Mouse (Mus musculus) MEL-GATA-1-ER (cell line): ENCODE results near the gene Prss8.
"Not testable (repeated sequence)": the region's sequence is repeated elsewhere in the genome, so short reads cannot be mapped to it uniquely, and the experiment has no call there.

Experiments used
- DNase-seq: peaks from one replicate; pipeline ENCODE4 v3.0.0-alpha.2; 2012; ENCODE audit warnings: low read depth; ENCODE audit errors: extremely low read depth

The Prss8 gene

DNA sequence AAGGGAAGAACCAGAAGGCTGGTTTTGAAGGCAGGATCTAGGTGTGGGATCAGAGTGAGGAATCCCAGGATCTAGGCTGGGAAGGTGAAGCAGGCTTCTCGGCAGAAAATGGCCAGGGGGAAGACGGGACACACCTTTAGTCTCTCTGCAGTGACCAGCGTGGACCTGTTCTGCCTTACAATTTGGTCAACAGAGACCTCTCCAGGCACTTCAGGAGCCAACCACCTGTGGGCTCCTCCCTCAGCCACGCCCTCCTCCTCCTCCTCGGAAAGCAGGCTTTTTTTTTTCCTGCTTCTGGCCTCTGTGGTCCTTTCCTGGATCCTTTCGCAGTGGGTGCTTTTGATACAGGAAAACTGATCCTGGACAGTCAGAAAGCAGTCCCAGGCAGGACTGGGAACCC lies at the start of gene Prss8:
Prss8 (minus strand) TSS at position 182 of the 400 bp plus-strand sequence.
- DNase-seq, result no peak

- DNase-seq, result no peak
These were observed 49.0 kb upstream of the Prss8 start for GRCm38 (mm10) chr7:127978856-127979255.

DNA sequence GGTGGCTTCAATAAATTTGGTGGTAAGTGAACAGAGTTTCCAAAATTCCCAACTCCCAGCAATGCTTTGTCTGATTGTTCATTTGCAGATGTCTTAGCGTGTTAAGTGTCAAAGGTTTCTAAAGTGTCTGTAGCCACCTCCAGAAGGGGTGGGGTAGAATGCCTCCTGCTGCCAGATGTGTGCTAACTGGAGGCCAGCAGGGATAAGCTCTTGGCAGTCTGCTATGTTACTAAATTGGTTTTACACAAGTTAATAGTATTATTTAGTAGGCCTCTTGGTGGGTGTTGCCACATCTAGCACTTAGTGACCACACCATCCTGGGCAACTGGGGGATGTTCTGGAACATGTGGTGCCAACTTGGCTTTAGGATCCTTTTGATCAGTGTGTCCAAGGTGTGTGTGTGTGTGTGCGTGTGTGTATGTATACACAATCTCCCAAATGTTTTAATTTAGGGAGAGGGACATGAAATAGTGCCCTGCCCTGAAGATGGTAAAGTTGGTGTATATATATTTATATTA lies 44.6 kb upstream of the Prss8 start:
- DNase-seq, result no peak

DNA sequence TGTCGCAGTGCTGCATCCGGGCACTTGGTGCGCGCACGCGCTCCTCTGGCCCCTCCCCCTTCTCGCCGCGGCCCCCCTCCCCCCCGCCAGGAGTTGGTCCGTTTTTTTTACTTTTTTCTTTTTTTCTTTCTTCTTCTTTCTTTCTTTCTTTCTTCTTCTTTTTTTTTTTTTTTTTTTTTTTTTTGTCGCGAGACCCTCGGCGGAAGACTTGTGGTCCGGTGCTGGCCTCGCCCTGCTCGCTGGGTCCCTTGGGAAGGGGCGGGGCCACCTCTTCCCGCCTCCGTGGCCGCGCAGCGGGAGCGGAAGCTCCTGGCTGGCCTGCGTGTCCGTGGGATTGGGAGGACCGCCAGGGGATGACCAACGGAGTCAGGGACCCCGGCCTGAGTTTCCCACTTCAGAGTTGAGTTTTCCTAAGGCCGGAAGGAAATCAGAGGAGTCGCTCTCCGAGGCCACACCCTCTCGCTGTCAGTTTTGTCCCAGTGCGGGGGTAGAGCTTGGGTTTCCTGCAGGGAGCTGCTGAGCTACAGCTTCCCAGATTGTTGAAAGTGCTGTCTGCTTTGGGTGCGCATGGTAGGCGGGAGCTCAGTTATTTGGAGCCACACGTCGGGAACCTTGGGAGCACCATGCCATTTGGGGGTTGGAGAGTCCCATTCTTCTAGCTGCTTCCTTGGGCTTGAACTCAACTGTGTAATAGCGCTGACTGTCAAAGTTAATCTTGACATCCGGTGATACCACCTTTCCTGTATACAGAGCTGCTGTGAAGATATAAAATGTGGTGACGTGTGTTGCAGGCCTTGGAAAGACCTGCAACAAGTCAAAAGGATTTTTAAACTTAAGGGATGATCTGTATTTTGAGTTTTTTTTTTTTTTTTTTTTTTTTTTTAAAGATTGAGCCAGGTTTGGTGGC lies 38.3 kb upstream of the Prss8 start:
- DNase-seq, result peak; percentile 51

GRCm38 (mm10) chr7:127967004-127967921 lies 37.4 kb upstream of the Prss8 start, which contains the start of gene Fus:
Fus (plus strand) TSS chr7:127967457.
- peak; percentile 78 for DNase-seq

- peak; percentile 26 for DNase-seq
These were observed 36.5 kb upstream of the Prss8 start for GRCm38 (mm10) chr7:127966371-127966918.

DNA sequence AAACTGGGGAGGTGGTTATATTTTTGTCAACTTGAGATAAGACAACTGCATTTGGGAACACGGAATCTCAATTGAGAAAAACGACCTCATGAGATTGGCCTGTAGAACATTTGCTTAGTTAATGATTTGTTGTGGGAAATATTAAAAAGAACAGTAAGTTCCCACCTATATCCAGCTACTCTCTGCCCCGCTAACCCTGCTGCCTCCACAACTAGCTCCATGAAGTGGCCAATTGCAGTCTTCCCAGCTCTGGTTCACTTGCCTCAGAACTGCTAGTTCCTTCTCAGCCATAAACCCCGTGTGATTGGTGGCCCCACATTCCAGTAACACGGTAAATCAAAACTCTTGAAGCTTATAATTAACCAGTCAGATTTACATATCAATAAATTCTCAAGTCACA lies 29.5 kb upstream of the Prss8 start:
- no peak for DNase-seq

- no peak for DNase-seq
These were observed 23.1 kb upstream of the Prss8 start for GRCm38 (mm10) chr7:127952864-127953581.

GRCm38 (mm10) chr7:127946470-127947023 lies 16.6 kb upstream of the Prss8 start, which contains the start of gene Prss36:
Prss36 (minus strand) TSS chr7:127946725.
- DNase-seq, result no peak

GRCm38 (mm10) chr7:127944614-127945013 lies 14.7 kb upstream of the Prss8 start:
- no peak for DNase-seq

GRCm38 (mm10) chr7:127942097-127942496 lies 12.2 kb upstream of the Prss8 start:
- DNase-seq, result not testable (repeated sequence)

- DNase-seq, result no peak
These were observed 6.4 kb upstream of the Prss8 start for GRCm38 (mm10) chr7:127936216-127936884.

DNA sequence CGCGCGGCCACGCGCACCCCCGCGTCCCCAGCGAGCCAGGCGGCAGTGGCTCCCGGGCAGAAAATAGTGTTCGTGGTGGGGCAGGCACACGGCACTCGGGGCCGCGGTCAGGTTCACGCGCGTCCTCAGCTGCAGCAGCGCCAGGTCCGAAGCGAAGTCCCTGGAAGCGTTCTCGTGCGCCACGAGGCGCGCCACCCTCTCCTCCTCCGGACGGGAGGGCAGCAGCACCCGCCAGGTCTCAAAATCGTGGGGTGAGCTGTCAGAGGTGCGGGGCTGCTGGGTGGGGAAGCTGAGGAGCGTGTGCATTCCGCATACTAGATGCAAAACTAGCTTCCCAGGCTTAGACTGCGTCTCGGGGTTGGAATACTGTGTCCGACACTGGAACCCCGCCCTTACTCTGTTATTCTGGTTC lies 5.8 kb upstream of the Prss8 start:
- DNase-seq, result peak; percentile 6

- peak; percentile 91 for DNase-seq
These were observed 5.3 kb upstream of the Prss8 start for GRCm38 (mm10) chr7:127935028-127935722.

GRCm38 (mm10) chr7:127934075-127934474 lies 4.2 kb upstream of the Prss8 start:
- no peak for DNase-seq

DNA sequence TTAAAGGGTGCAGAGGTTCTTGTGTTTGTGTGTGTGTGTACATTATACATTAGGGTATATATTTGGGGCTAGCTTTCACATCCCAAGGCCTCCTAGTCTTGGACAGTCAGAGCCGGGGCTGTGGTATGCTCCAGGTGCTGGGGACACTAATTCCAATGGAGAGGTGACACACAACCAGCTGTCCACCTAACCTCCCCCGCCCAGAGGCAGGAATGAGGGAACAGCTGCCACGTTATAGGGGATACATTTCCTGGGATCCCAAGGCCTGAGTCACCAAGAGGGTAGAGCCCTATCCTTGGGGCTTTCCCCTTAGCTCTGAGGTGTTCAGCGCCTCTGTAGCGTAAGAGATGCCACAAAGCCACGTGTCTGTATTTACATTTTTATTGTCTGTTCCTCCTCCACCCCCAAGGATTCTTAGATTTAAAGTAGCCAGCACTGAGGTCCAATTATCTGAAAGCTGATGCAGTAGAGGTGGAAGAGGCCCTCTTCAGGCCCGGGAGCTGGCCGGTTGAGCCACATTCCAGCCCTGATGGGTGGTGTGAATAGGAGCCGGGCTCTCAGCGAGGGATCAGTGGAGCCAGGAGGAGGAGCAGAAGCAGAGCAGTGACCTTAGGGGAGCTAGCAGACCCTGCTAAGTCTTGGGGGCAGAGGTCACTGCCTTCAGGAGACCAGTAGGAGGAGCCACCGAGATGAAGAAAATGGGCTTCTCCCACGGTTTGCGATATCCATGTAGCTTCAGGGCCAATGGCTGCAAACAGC lies 2.5 kb upstream of the Prss8 start:
- no peak for DNase-seq

DNA sequence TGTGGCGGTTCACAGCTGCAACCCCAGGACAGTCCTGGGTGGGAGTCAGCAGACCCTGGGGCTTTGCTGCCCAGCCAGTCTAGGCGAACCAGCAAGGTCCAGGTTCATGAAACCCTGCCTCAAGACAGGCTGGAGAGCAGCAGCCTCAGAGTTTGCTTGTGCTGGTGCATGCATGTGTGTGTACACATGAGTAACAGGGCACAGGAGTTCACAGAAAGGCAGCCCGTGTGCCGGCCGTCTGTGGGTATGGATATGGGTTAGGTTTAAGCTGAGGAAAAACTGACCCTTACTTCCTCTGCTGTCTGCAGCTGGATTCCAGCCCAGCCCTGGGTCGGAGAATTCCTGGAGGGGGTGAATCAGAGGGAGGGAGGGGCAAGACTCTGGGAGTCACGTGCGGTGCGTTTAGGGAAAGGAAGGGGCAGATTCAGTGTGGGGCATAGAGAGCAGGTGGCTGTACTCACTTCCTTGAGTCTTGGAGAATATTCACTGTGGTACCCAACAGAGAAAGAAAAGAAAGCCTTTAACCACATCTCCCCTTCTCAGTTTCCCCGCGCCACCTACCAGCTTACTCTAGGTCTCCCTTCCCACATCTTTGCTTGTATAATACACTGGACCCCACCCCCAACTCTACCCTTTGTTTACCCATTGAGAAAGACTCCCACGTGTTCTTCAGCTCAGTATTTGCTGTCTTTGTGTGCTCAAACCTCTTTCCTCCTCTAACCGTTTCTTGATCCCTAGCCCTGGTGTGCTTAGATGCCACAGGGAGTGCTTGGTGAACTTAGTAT lies 1.6 kb upstream of the Prss8 start:
- DNase-seq, result no peak

DNA sequence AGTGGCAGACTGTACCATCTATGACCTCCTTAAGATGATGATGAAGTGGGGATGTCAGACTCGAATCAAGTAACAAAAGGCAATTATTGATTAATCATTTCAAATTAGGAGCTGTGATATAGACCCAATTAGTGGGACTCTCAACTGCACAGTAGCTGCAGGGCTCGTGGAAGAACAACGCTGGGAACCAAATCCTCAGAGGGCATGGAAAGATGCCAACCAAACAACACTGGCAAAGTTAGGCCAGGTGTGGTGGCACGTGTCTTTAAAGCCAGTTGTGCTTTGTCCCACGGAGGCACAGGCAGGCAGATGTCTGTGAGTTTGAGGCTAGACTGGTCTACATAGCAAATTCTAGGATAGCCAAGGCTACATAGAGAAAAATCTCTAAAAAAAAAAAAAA lies 732 bp upstream of the Prss8 start:
- DNase-seq, result no peak
